Mouse (Mus musculus) MEL (cell line): ENCODE data around the gene Sbf1. TPM values are rescaled to one million over a fixed set of nuclear protein-coding genes. Genes with fewer than 3 reads are reported as not detected.

Experiments
- DNase-seq: peaks from one replicate; pipeline ENCODE4 v3.0.0; 2011; ENCODE audit warnings: low read depth, low spot score
- H3K27ac ChIP-seq: 2 replicates; pipeline ENCODE4 v1.5.1; 2012; ENCODE audit warnings: low read depth, mild to moderate bottlenecking, control low read depth, low read length, moderate library complexity; ENCODE audit not compliant: control insufficient read depth
- H3K27me3 ChIP-seq, 2 experiments: fragments of 150-350 bp in 1 of 2; sonication (generic) in 1 of 2; 2 replicates each; pipeline ENCODE4 v1.6.1; 2012; ENCODE audit warnings: low read length in 2 of 2, mild to moderate bottlenecking in 2 of 2, improper control_type of control experiment in 1 of 2, moderate library complexity in 1 of 2; ENCODE audit not compliant: insufficient read depth in 2 of 2, control insufficient read depth in 1 of 2
- H3K36me3 ChIP-seq, 2 experiments: 2 replicates each; pipeline ENCODE4 v1.6.1; 2012 to 2014; ENCODE audit warnings: low read length in 2 of 2, improper control_type of control experiment in 1 of 2, inconsistent platforms in 1 of 2, mild to moderate bottlenecking in 1 of 2; ENCODE audit not compliant: insufficient read depth in 2 of 2, control insufficient read depth in 1 of 2
- H3K4me1 ChIP-seq, 2 experiments: fragments of 150-350 bp in 1 of 2; sonication (generic) in 1 of 2; 2 replicates each; pipeline ENCODE4 v1.6.1; 2012; ENCODE audit warnings: low read length in 2 of 2, improper control_type of control experiment in 1 of 2, mild to moderate bottlenecking in 1 of 2; ENCODE audit not compliant: insufficient read depth in 2 of 2, control insufficient read depth in 1 of 2
- H3K4me3 ChIP-seq, 2 experiments: fragments of 150-350 bp in 1 of 2; sonication (generic) in 1 of 2; 2 replicates each; pipeline ENCODE4 v1.5.1; 2012; ENCODE audit warnings: low read depth in 2 of 2, low read length in 2 of 2, mild to moderate bottlenecking in 2 of 2, moderate library complexity in 2 of 2, control low read depth in 1 of 2, improper control_type of control experiment in 1 of 2; ENCODE audit not compliant: control insufficient read depth in 1 of 2, insufficient read depth in 1 of 2
- H3K79me2 ChIP-seq: 2 replicates; pipeline ENCODE4 v1.6.1; 2012; ENCODE audit warnings: mild to moderate bottlenecking, low read length, moderate library complexity; ENCODE audit not compliant: control insufficient read depth, poor library complexity, insufficient read depth
- H3K9ac ChIP-seq: 2 replicates; pipeline ENCODE4 v1.6.1; 2012; ENCODE audit warnings: low read depth, mild to moderate bottlenecking, control low read depth, low read length, moderate library complexity; ENCODE audit not compliant: control insufficient read depth, poor library complexity, severe bottlenecking
- H3K9me3 ChIP-seq: fragments of 150-350 bp; sonication (generic); replicated peaks from 2 replicates; pipeline ENCODE4 v1.6.1; 2012; ENCODE audit warnings: mild to moderate bottlenecking, low read length, improper control_type of control experiment, moderate library complexity; ENCODE audit not compliant: insufficient read depth
- BHLHE40 ChIP-seq: IDR thresholded peaks from 2 replicates; pipeline ENCODE4 v1.6.1; 2012; ENCODE audit warnings: low read depth, mild to moderate bottlenecking, inconsistent platforms, low read length, improper control_type of control experiment, borderline replicate concordance
- CHD1 ChIP-seq: IDR thresholded peaks from 2 replicates; pipeline ENCODE4 v1.6.1; 2012; ENCODE audit warnings: low read depth, mild to moderate bottlenecking, inconsistent platforms, low read length, improper control_type of control experiment
- CHD2 ChIP-seq: IDR thresholded peaks from 2 replicates; pipeline ENCODE4 v1.6.1; 2011; ENCODE audit warnings: low read length, improper control_type of control experiment
- CTCF ChIP-seq, 3 experiments: IDR thresholded peaks in 2 of 3; conservative IDR thresholded peaks in 1 of 3; 2 replicates each; pipeline ENCODE4 v1.5.1; 2011 to 2012; ENCODE audit warnings: low read length in 3 of 3, low read depth in 2 of 3, mild to moderate bottlenecking in 2 of 3, improper control_type of control experiment in 1 of 3, inconsistent platforms in 1 of 3, mixed read lengths in 1 of 3, moderate library complexity in 1 of 3; ENCODE audit not compliant: control insufficient read depth in 1 of 3, insufficient read depth in 1 of 3, poor library complexity in 1 of 3, severe bottlenecking in 1 of 3
- ELF1 ChIP-seq: IDR thresholded peaks from 2 replicates; pipeline ENCODE4 v1.6.1; 2014; ENCODE audit warnings: low read depth, mild to moderate bottlenecking, inconsistent platforms, low read length, improper control_type of control experiment, moderate library complexity
- ETS1 ChIP-seq: IDR thresholded peaks from 2 replicates; pipeline ENCODE4 v1.6.1; 2012; ENCODE audit warnings: low read depth, mild to moderate bottlenecking, inconsistent platforms, low read length, improper control_type of control experiment, moderate library complexity
- GATA1 ChIP-seq: IDR thresholded peaks from 2 replicates; pipeline ENCODE4 v1.6.1; 2011; ENCODE audit warnings: low read depth, low read length, improper control_type of control experiment
- JUND ChIP-seq: IDR thresholded peaks from 2 replicates; pipeline ENCODE4 v1.6.1; 2011; ENCODE audit warnings: low read depth, mild to moderate bottlenecking, improper control_type of control experiment, low read length
- MAFK ChIP-seq: IDR thresholded peaks from 2 replicates; pipeline ENCODE4 v1.6.1; 2011; ENCODE audit warnings: low read depth, mild to moderate bottlenecking, low read length, improper control_type of control experiment, borderline replicate concordance
- MAX ChIP-seq: IDR thresholded peaks from 2 replicates; pipeline ENCODE4 v1.6.1; 2011; ENCODE audit warnings: low read length, improper control_type of control experiment
- MAZ ChIP-seq: IDR thresholded peaks from 2 replicates; pipeline ENCODE4 v1.6.1; 2012; ENCODE audit warnings: low read depth, mild to moderate bottlenecking, inconsistent platforms, low read length, improper control_type of control experiment
- MEF2A ChIP-seq: IDR thresholded peaks from 2 replicates; pipeline ENCODE4 v1.6.1; 2014; ENCODE audit warnings: low read depth, mild to moderate bottlenecking, inconsistent platforms, low read length, improper control_type of control experiment; ENCODE audit not compliant: poor library complexity, insufficient replicate concordance, severe bottlenecking; ENCODE audit errors: extremely low read depth
- MXI1 ChIP-seq: IDR thresholded peaks from 2 replicates; pipeline ENCODE4 v1.6.1; 2011; ENCODE audit warnings: mild to moderate bottlenecking, low read depth, low read length, improper control_type of control experiment
- MYC ChIP-seq: IDR thresholded peaks from 2 replicates; pipeline ENCODE4 v1.6.1; 2011; ENCODE audit warnings: low read depth, mild to moderate bottlenecking, low read length, improper control_type of control experiment, moderate library complexity
- NELFE ChIP-seq: IDR thresholded peaks from 2 replicates; pipeline ENCODE4 v1.6.1; 2011; ENCODE audit warnings: low read depth, low read length, improper control_type of control experiment
- NRF1 ChIP-seq: IDR thresholded peaks from 2 replicates; pipeline ENCODE4 v1.6.1; 2014; ENCODE audit warnings: low read depth, mild to moderate bottlenecking, inconsistent platforms, low read length, improper control_type of control experiment, moderate library complexity; ENCODE audit not compliant: poor library complexity, insufficient read depth, severe bottlenecking
- POLR2AphosphoS2 ChIP-seq: IDR thresholded peaks from 2 replicates; pipeline ENCODE4 v1.6.1; 2011; ENCODE audit warnings: low read length, improper control_type of control experiment
- POLR2AphosphoS5 ChIP-seq: IDR thresholded peaks from 2 replicates; pipeline ENCODE4 v1.6.1; 2012; ENCODE audit warnings: low read depth, borderline replicate concordance, mild to moderate bottlenecking, inconsistent platforms, low read length, moderate library complexity, mixed read lengths
- RAD21 ChIP-seq: IDR thresholded peaks from 2 replicates; pipeline ENCODE4 v1.6.1; 2011; ENCODE audit warnings: mild to moderate bottlenecking, low read depth, low read length, improper control_type of control experiment
- RCOR1 ChIP-seq: IDR thresholded peaks from 2 replicates; pipeline ENCODE4 v1.6.1; 2012; ENCODE audit warnings: low read depth, mild to moderate bottlenecking, inconsistent platforms, low read length, improper control_type of control experiment
- SIN3A ChIP-seq: IDR thresholded peaks from 2 replicates; pipeline ENCODE4 v1.6.1; 2012; ENCODE audit warnings: low read length, improper control_type of control experiment, inconsistent platforms
- SMC3 ChIP-seq: IDR thresholded peaks from 2 replicates; pipeline ENCODE4 v1.6.1; 2011; ENCODE audit warnings: low read depth, low read length, improper control_type of control experiment
- TBP ChIP-seq: IDR thresholded peaks from 2 replicates; pipeline ENCODE4 v1.8.0; 2011; ENCODE audit warnings: low read depth, low read length, improper control_type of control experiment
- ZC3H11A ChIP-seq: IDR thresholded peaks from 2 replicates; pipeline ENCODE4 v1.6.1; 2012; ENCODE audit warnings: low read depth, mild to moderate bottlenecking, inconsistent platforms, low read length, improper control_type of control experiment
- ZNF384 ChIP-seq: IDR thresholded peaks from 2 replicates; pipeline ENCODE4 v1.6.1; 2012; ENCODE audit warnings: low read depth, mild to moderate bottlenecking, inconsistent platforms, low read length, improper control_type of control experiment
- polyA plus RNA-seq, 2 experiments: library from polyadenylated mRNA; stranded (reverse) in 1 of 2; unstranded in 1 of 2; fragments of >175 nt in 1 of 2; fragments of >200 nt in 1 of 2; gene quantifications; 2 replicates each; pipeline versions ENCODE4 v1.2.1 to v1.2.4; 2012; ENCODE audit warnings: low replicate concordance in 2 of 2, low read depth in 1 of 2; ENCODE audit not compliant: insufficient read length in 2 of 2, insufficient read depth in 1 of 2, missing spikeins in 1 of 2
- total RNA-seq: library from RNA; depleted of rRNA; stranded (reverse); fragments of 300-350 nt; gene quantifications from 2 replicates; pipeline ENCODE4 v1.2.3, GENCODE M21; 2012

Gene Sbf1
- total and polyA plus RNA-seq, 3 experiments = 80.4 to 147 TPM; not detected in 1

DNA sequence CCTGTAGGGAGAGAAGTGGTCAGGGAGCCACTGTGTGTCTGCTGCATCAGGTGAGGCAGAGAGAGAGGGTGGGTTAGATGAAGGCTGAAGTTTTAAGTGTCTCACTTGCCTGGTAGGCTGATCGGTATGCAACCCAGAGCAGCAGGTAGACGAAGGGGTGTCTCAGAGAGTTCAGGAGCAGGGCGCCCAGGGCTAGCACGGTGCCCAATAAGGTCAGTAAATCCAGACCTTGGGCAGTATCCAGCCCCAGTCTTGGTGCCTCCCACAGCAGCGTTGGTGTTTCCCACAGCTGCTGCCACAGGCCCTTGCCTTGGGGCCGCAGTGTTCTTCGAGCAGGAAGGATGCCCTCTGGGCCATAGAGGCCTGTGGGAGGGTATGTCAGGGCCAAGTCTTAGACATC lies 39.3 kb upstream of the Sbf1 start:
- peaks cover 0 to 27% of the 10 kb centered on the region in 2 experiments for H3K36me3 ChIP-seq

DNA sequence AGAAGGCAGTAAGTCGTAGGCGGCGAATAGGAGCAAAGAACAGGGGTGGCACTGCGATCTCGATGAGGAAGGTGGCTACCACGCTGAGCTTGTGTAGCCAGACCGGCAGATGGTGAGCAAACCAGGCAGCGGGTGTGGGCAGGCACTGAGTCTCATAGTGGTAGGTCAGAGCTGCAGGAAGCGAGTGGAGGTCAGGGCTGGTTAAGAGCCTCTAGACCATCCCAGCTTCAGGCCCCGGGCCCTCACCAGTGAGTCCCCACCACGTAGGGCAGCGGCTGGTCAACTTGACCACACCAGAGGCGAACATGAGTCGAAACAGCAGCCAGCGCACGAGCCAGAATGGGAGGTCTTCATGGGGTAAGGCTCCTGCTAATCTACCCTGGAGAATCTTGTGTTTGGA lies 38.7 kb upstream of the Sbf1 start:
- no peak for TF ChIP-seq MXI1
- no peak for TF ChIP-seq BHLHE40
- TF ChIP-seq NELFE = no peak
- TF ChIP-seq NRF1 = no peak
- no peak for TF ChIP-seq TBP
- TF ChIP-seq CTCF (IDR thresholded peaks at IDR 0.05 in 2 of 3, conservative IDR thresholded peaks at IDR 0.05 in 1 of 3; ENCODE audit: control insufficient read depth in 1 of 3, insufficient read depth in 1 of 3, low read depth in 2 of 3, low read length in 3 of 3, poor library complexity in 1 of 3, severe bottlenecking in 1 of 3) = no peak
- no peak for TF ChIP-seq MEF2A
- TF ChIP-seq RAD21 = no peak
- TF ChIP-seq ELF1 = no peak
- TF ChIP-seq CHD2 = no peak
- TF ChIP-seq MAX = no peak
- TF ChIP-seq RCOR1 = no peak
- TF ChIP-seq SMC3 = no peak
- no peak for TF ChIP-seq MAZ
- H3K79me2 ChIP-seq = peaks cover 38% of the 10 kb centered on the region
- no peak overlapping the region for H3K4me3 ChIP-seq
- H3K4me1 ChIP-seq = peaks cover 15 to 16% of the 10 kb centered on the region in 2 experiments
- H3K9ac ChIP-seq = no peak overlapping the region
- H3K36me3 ChIP-seq = peaks cover 0 to 21% of the 10 kb centered on the region in 2 experiments; a peak in 3 of 4 replicates
- no peaks in the 10 kb centered on the region for H3K9me3 ChIP-seq
- no peak for DNase-seq
- H3K27me3 ChIP-seq = no peaks in the 10 kb centered on the region
- H3K27ac ChIP-seq = no peak overlapping the region

More for the DNA sequence above, 39.3 kb upstream of the Sbf1 start:
- no peaks in the 10 kb centered on the region for H3K27me3 ChIP-seq
- H3K4me1 ChIP-seq = peaks cover 21% of the 10 kb centered on the region in 2 experiments
- DNase-seq = no peak
- peaks cover 43% of the 10 kb centered on the region for H3K79me2 ChIP-seq
- TF ChIP-seq SIN3A = no peak
- no peak for TF ChIP-seq NELFE
- TF ChIP-seq GATA1 = no peak
- TF ChIP-seq MYC = no peak
- no peak for TF ChIP-seq POLR2AphosphoS5
- TF ChIP-seq JUND = no peak
- no peak for TF ChIP-seq MAFK
- no peak for TF ChIP-seq CHD1
- TF ChIP-seq ETS1 = no peak
- TF ChIP-seq POLR2AphosphoS2 = no peak
- no peak for TF ChIP-seq ZC3H11A
- TF ChIP-seq CTCF (IDR thresholded peaks at IDR 0.05 in 2 of 3, conservative IDR thresholded peaks at IDR 0.05 in 1 of 3; ENCODE audit: control insufficient read depth in 1 of 3, insufficient read depth in 1 of 3, low read depth in 2 of 3, low read length in 3 of 3, poor library complexity in 1 of 3, severe bottlenecking in 1 of 3) = no peak
- TF ChIP-seq ZNF384 = no peak
- no peak for TF ChIP-seq NRF1
- TF ChIP-seq MAX = no peak
- peak overlapping the region; percentile 91 for H3K4me3 ChIP-seq
- peak overlapping the region; percentile 90 for H3K9ac ChIP-seq
- no peaks in the 10 kb centered on the region for H3K9me3 ChIP-seq
- no peak overlapping the region for H3K27ac ChIP-seq
